Mouse (Mus musculus): Measurements from ENCODE around the gene Lrp1. TPM values are rescaled to one million over a fixed set of nuclear protein-coding genes. Genes with fewer than 3 reads are reported as not detected.
A peak's percentile ranks its signal among the peaks of the same experiment; 100 is the strongest.

The Lrp1 gene
- polyA plus RNA-seq, 1 experiment from 2014 or later: 42.6 TPM

DNA sequence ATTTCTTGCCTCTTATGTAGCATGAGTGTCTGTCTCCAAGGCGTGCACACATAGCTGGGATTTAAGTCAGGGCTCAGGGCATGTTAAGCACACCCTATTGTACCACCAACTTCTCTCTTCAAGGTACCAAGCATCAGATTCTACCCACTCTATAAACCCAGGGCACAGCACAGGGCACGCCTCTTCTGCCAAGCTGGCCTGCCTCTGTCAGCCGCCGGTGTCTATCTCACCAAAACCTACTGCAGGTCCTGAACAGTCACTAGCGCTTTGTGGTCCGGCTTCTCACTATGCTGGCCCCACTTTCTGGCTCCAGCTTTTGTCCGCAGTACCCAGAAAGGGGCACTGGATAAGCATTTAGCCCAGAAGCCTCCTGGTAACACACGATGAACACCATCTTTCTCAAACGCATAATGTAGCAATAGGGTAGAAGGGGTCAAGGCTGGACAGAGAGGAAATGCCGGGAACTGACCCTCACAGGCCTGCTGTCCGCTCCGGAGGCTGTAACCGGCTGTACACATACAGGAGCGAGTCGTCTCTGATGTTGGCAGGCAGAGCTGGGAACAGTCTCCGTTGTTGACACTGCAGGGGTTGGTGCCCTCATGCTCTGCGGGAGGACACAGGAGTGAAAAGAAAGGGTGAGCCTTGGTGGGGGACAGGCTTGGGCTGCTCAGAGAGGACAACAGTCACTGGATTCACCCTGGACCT is 49.9 kb downstream of the Lrp1 start:
- ATAC-seq (replicated peaks; ENCODE audit: low FRiP score, low read depth): no peak
- Histone ChIP-seq H3K27me3 (ENCODE audit: insufficient read depth, low read length) (no peaks in the 10 kb centered on the region), H3K9me3 (replicated peaks; ENCODE audit: low read length) (no peaks in the 10 kb centered on the region), H3K4me3 (replicated peaks; ENCODE audit: low read depth, low read length) (no peak overlapping the region), H3K36me3 (ENCODE audit: insufficient read depth, low read length) (peaks cover 41% of the 10 kb centered on the region), H3K4me2 (ENCODE audit: low read length) (no peak overlapping the region), H3K27ac (no peak overlapping the region), H3K4me1 (replicated peaks; ENCODE audit: insufficient read depth, low read length) (no peaks in the 10 kb centered on the region), H3K9ac (ENCODE audit: low read depth, low read length) (no peak overlapping the region)
- no peak for DNase-seq (ENCODE audit: low spot score)
- no peak for TF ChIP-seq CTCF (IDR thresholded peaks at IDR 0.05; ENCODE audit: low read depth)
- WGBS: 79% methylated on average over 17 of the region's 17 CpGs

DNA sequence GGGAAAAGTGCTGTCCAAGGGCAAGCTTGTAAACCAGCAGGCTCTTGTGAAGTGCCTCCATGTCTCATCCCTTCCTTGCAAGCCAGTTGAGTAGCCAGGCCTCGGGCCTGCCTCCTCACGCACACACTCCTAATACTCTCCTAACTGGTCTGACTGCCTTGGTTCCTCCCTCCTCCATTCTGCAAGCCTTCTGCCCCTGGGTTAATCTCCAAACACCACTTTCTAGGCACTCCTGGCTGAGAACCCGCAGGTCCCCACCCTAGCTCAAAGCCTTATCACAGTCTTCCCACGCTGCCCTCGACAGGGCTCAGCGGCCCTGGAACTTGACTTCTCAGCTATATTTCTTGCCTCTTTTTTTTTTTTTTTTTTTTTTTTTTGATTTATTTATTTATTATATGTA is 50.6 kb downstream of the Lrp1 start:
- Histone ChIP-seq H3K9ac (ENCODE audit: low read depth, low read length) (no peak overlapping the region), H3K4me3 (replicated peaks; ENCODE audit: low read depth, low read length) (no peak overlapping the region), H3K27me3 (ENCODE audit: insufficient read depth, low read length) (no peaks in the 10 kb centered on the region), H3K9me3 (replicated peaks; ENCODE audit: low read length) (no peaks in the 10 kb centered on the region), H3K36me3 (ENCODE audit: insufficient read depth, low read length) (peaks cover 39% of the 10 kb centered on the region), H3K4me1 (replicated peaks; ENCODE audit: insufficient read depth, low read length) (no peaks in the 10 kb centered on the region), H3K27ac (0 out of 2 replicates have a peak overlapping the region, but pooled peaks have one; percentile 42), H3K4me2 (ENCODE audit: low read length) (no peak overlapping the region)
- no peak for DNase-seq (ENCODE audit: low spot score)
- no peak for TF ChIP-seq CTCF (IDR thresholded peaks at IDR 0.05; ENCODE audit: low read depth)
- ATAC-seq (replicated peaks; ENCODE audit: low FRiP score, low read depth): no peak
- WGBS: 66% methylated on average over 6 of the region's 6 CpGs

DNA sequence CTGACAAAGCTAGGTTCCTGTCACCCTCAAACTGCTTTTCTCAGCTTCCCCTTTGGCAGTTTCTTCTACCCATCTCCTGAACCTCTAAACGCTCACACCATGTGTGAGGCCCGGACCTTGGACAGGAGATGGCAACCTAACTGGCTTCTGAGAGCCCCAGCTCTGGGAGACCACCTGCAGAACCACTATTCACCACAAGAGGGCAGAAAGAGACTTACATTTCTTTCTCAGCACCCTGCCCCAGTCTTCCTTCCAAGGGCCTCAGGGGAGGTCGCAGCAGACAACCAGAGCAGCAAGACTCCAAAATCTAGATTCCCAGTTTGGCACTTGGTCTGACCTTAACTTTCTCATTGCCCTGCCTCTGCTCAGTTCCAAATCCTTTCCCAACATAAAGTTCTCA is 51.5 kb downstream of the Lrp1 start:
- Histone ChIP-seq H3K27me3 (ENCODE audit: insufficient read depth, low read length) (no peaks in the 10 kb centered on the region), H3K4me2 (ENCODE audit: low read length) (no peak overlapping the region), H3K4me3 (replicated peaks; ENCODE audit: low read depth, low read length) (no peak overlapping the region), H3K9me3 (replicated peaks; ENCODE audit: low read length) (no peaks in the 10 kb centered on the region), H3K4me1 (replicated peaks; ENCODE audit: insufficient read depth, low read length) (peaks cover 2% of the 10 kb centered on the region; the same call in 1 of the 2 replicates), H3K36me3 (ENCODE audit: insufficient read depth, low read length) (peaks cover 32% of the 10 kb centered on the region), H3K27ac (no peak overlapping the region), H3K9ac (ENCODE audit: low read depth, low read length) (no peak overlapping the region)
- whole genome bisulfite sequencing: 17% methylated on average over 3 of the region's 3 CpGs
- ATAC-seq (replicated peaks; ENCODE audit: low FRiP score, low read depth) (no peak), DNase-seq (ENCODE audit: low spot score) (peak; percentile 94)
- TF ChIP-seq CTCF (IDR thresholded peaks at IDR 0.05; ENCODE audit: low read depth): peak; percentile 85

DNA sequence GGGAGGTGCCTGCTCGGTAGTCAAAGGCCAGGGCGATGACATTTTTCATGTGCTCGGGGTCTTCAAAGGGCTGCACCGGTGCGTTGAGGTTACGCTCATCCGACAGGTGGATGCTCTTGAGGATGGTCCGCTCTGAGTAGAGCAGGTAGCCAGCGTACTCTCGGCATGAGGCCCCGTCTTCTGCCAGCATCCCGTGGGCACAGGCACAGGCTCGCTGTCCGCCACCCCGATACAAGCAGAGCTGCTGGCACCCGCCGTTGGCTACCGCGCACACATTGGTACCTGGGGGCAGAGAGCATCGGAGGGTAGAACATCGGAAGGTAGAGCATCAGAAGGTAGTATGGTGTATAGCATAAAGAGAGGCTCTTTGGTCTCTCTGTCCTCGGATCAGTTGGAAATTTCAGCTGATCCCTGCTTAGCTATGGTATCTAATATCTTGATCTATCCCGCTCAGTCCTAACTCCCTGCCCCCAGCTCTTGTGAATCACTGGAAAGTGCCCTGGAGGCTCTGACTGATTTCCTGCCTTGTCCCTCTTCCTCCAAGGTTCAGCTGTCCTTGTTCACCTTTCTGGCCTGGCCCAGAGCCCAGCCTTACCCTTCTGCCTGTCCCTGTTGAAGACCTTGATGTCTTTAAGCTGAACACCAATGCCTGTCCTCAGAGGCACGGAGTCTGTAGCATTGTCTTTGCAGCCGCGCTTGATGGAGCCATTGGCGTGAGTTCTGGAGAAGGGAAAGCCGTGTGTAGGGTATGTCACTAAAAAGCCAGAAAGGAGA is 54.2 kb downstream of the Lrp1 start:
- Histone ChIP-seq H3K4me3 (replicated peaks; ENCODE audit: low read depth, low read length) (no peak overlapping the region), H3K4me2 (ENCODE audit: low read length) (no peak overlapping the region), H3K27me3 (ENCODE audit: insufficient read depth, low read length) (no peaks in the 10 kb centered on the region), H3K36me3 (ENCODE audit: insufficient read depth, low read length) (peaks cover 14% of the 10 kb centered on the region; the same call in 1 of the 2 replicates), H3K9me3 (replicated peaks; ENCODE audit: low read length) (no peaks in the 10 kb centered on the region), H3K9ac (ENCODE audit: low read depth, low read length) (no peak overlapping the region), H3K27ac (no peak overlapping the region), H3K4me1 (replicated peaks; ENCODE audit: insufficient read depth, low read length) (peaks cover 11% of the 10 kb centered on the region; the same call in 1 of the 2 replicates)
- ATAC-seq (replicated peaks; ENCODE audit: low FRiP score, low read depth) (no peak), DNase-seq (ENCODE audit: low spot score) (no peak)
- no peak for TF ChIP-seq CTCF (IDR thresholded peaks at IDR 0.05; ENCODE audit: low read depth)
- 92% methylated on average over 28 of the region's 28 CpGs for WGBS

DNA sequence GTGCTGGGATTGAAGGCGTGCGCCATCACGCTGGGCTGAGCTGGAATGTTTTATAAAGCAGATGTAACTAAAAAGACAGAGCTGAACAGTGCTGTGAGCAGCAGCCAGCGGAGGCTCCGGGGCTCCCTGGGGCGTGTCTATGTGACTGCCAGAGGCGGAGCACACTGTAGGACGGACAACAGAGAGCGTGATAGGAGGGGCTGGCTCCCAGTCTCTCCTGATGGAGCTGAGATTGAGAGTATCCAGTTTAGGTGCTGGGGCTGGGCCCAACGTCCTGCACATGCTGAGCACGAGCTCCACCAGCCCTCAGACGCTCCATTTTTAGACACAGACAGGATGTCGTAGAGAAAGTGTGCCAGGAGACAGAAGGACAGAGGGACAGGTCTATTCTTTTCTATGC is 56.6 kb downstream of the Lrp1 start:
- no peak overlapping the region; the same call in 1 of the 2 replicates for H3K4me2 ChIP-seq (ENCODE audit: low read length)
- WGBS: 26% methylated on average over 13 of the region's 13 CpGs
- H3K9ac ChIP-seq (ENCODE audit: low read depth, low read length): no peak overlapping the region
- no peaks in the 10 kb centered on the region for H3K27me3 ChIP-seq (ENCODE audit: insufficient read depth, low read length)
- H3K4me3 ChIP-seq (replicated peaks; ENCODE audit: low read depth, low read length): no peak overlapping the region
- TF ChIP-seq CTCF (IDR thresholded peaks at IDR 0.05; ENCODE audit: low read depth): no peak
- peaks cover 21% of the 10 kb centered on the region for H3K36me3 ChIP-seq (ENCODE audit: insufficient read depth, low read length)
- peaks cover 11% of the 10 kb centered on the region; the same call in 1 of the 2 replicates for H3K4me1 ChIP-seq (replicated peaks; ENCODE audit: insufficient read depth, low read length)
- peak; percentile 82 for DNase-seq (ENCODE audit: low spot score)
- peak; percentile 67 for ATAC-seq (replicated peaks; ENCODE audit: low FRiP score, low read depth)
- H3K9me3 ChIP-seq (replicated peaks; ENCODE audit: low read length): no peaks in the 10 kb centered on the region
- H3K27ac ChIP-seq: peak overlapping the region; percentile 50; the same call in 1 of the 2 replicates

DNA sequence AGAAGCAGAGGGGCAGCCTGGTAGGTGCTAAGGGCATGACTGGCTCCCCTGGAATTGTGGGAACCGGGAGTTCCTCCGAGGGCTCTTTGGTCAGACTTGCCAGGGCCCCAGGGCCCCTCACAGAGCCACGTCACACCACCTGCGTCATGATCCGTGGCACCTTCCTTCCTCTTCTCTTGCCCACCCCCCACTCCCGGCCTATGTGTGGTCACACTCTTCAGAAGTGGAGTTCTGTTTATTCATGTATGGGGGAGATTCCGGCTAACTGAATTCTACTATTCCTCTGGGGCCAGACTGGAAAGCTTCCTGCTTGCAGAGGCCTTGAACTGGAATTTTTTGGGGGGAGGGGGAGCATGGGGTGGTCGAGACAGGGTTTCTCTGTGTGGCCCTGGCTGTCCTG is 57.1 kb downstream of the Lrp1 start:
- DNase-seq (ENCODE audit: low spot score) (peak; percentile 67), ATAC-seq (replicated peaks; ENCODE audit: low FRiP score, low read depth) (0 out of 2 replicates have a peak, but pooled peaks have one; percentile 4)
- peaks cover 11% of the 10 kb centered on the region; the same call in 1 of the 2 replicates for H3K4me1 ChIP-seq (replicated peaks; ENCODE audit: insufficient read depth, low read length)
- H3K9ac ChIP-seq (ENCODE audit: low read depth, low read length): no peak overlapping the region
- H3K4me3 ChIP-seq (replicated peaks; ENCODE audit: low read depth, low read length): no peak overlapping the region
- H3K9me3 ChIP-seq (replicated peaks; ENCODE audit: low read length): no peaks in the 10 kb centered on the region
- no peak for TF ChIP-seq CTCF (IDR thresholded peaks at IDR 0.05; ENCODE audit: low read depth)
- peak overlapping the region; percentile 50; the same call in 1 of the 2 replicates for H3K27ac ChIP-seq
- no peaks in the 10 kb centered on the region for H3K27me3 ChIP-seq (ENCODE audit: insufficient read depth, low read length)
- no peak overlapping the region; the same call in 1 of the 2 replicates for H3K4me2 ChIP-seq (ENCODE audit: low read length)
- WGBS: 46% methylated on average over 8 of the region's 8 CpGs
- peaks cover 21% of the 10 kb centered on the region for H3K36me3 ChIP-seq (ENCODE audit: insufficient read depth, low read length)
